In the genomic region with DNA sequence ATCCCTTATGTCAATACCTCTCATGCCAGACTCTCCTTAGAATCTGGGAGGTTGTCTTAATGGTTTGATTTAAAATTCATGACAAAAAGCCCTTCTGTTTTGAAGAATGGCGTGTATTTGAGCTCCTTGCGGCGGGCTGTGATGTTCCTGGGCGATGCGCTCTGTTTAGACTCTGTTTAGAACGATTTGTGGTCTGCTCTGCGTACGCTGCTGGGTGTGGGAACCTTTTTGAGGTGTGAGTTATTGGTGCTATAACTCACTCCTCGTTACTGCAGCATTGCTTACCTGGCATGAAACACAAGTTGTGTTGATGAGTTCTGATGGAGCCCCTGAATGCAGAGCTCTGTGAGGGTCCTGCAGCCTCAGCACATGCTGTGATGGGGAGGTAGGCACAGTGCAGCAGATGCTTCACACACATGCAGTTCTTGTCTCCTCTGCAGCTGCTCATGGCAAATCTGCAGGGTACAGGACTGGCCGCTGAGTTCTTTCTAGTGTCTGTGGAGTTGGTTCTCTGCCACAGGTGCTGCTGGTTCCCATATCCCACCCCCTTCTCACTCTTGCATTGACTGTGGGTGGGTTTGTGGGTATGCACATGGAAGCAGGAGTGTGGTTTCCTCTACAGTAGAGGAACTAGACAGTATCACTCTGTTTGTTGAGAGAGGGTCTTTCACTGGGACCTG, we compare ENCODE assay signal across 15 mouse cellular contexts. TPM values are rescaled to one million over a fixed set of nuclear protein-coding genes. Genes with fewer than 3 reads are reported as not detected.
DNase-seq lines count a peak whose midpoint lies in the region; ATAC-seq and TF ChIP-seq lines count a peak whose summit lies in the region.
"Had no signal": no experiment of that assay in that cellular context is flagged by ENCODE, and none has a peak within 500 bp of the region (broad histone marks: within the 10 kb centered on the region; RNA-seq: fewer than 3 reads in every experiment).

No protein-coding gene starts in this region.

- TF ChIP-seq EP300 in lung, postnatal 0 days (IDR thresholded peaks at IDR 0.05), result no peak

- H3K9ac ChIP-seq in hindbrain, embryonic 13.5 days, result no peak overlapping the region
- H3K9ac ChIP-seq in hindbrain, postnatal 0 days (replicated peaks; ENCODE audit: low read length), result no peak overlapping the region
- no peak overlapping the region for H3K9ac ChIP-seq in lung, postnatal 0 days (replicated peaks; ENCODE audit: low read depth)
- H3K9ac ChIP-seq in liver, embryonic 12.5 days, result no peak overlapping the region
- H3K9ac ChIP-seq: limb, embryonic 15.5 days; lung, embryonic 15.5 days had no signal

- no peak for DNase-seq in hindbrain, postnatal 0 days (ENCODE audit: low spot score)
- DNase-seq in brain, embryonic 14.5 days (ENCODE audit: low read depth), result peak; percentile 29
- DNase-seq in lung, postnatal 0 days (ENCODE audit: low spot score), result no peak
- no peak for DNase-seq in embryo, embryonic 10.5 days (ENCODE audit: low spot score)
- DNase-seq: adrenal gland, postnatal 36 days; cerebellum, adult 18-20 months; heart, postnatal 14 days; layer of hippocampus, postnatal 36 days had no signal

- H3K27ac ChIP-seq in hindbrain, embryonic 13.5 days, result peak overlapping the region; percentile 4; the same call in 1 of the 2 replicates
- H3K27ac ChIP-seq in hindbrain, postnatal 0 days, result no peak overlapping the region
- peak overlapping the region; percentile 72 for H3K27ac ChIP-seq in small intestine, adult 2 months (ENCODE audit: insufficient read depth, low read depth, low read length)
- no peak overlapping the region for H3K27ac ChIP-seq in lung, postnatal 0 days (ENCODE audit: low read length)
- H3K27ac ChIP-seq in liver, embryonic 12.5 days, result no peak overlapping the region
- H3K27ac ChIP-seq: kidney, postnatal 0 days; limb, embryonic 15.5 days; lung, embryonic 15.5 days had no signal

- no peaks in the 10 kb centered on the region for H3K27me3 ChIP-seq in hindbrain, embryonic 13.5 days
- H3K27me3 ChIP-seq in hindbrain, postnatal 0 days (ENCODE audit: insufficient read depth, low read length), result no peaks in the 10 kb centered on the region
- H3K27me3 ChIP-seq in small intestine, adult 2 months (ENCODE audit: control insufficient read depth, insufficient read depth, low read length), result no peaks in the 10 kb centered on the region
- H3K27me3 ChIP-seq in lung, postnatal 0 days (replicated peaks; ENCODE audit: insufficient read depth, low read length), result no peaks in the 10 kb centered on the region
- H3K27me3 ChIP-seq in liver, embryonic 12.5 days (replicated peaks), result no peaks in the 10 kb centered on the region
- H3K27me3 ChIP-seq: limb, embryonic 15.5 days; lung, embryonic 15.5 days had no signal

- no peak overlapping the region for H3K4me3 ChIP-seq in hindbrain, embryonic 13.5 days
- no peak overlapping the region for H3K4me3 ChIP-seq in hindbrain, postnatal 0 days (ENCODE audit: low read length)
- H3K4me3 ChIP-seq in small intestine, adult 2 months (ENCODE audit: low read depth, low read length), result no peak overlapping the region
- no peak overlapping the region for H3K4me3 ChIP-seq in lung, postnatal 0 days (ENCODE audit: low read depth, low read length)
- no peak overlapping the region for H3K4me3 ChIP-seq in liver, embryonic 12.5 days
- H3K4me3 ChIP-seq: limb, embryonic 15.5 days; lung, embryonic 15.5 days had no signal

- TF ChIP-seq CTCF in hindbrain, postnatal 0 days (IDR thresholded peaks at IDR 0.05; ENCODE audit: low read depth), result no peak
- no peak for TF ChIP-seq CTCF in brain, embryonic 14.5 days (IDR thresholded peaks at IDR 0.05; ENCODE audit: borderline replicate concordance, extremely low read depth, insufficient read depth, insufficient read length)
- TF ChIP-seq CTCF in small intestine, adult 2 months (IDR thresholded peaks at IDR 0.05; ENCODE audit: extremely low read depth, insufficient read length, insufficient replicate concordance, low read depth, low read length), result no peak
- TF ChIP-seq CTCF in lung, postnatal 0 days (IDR thresholded peaks at IDR 0.05), result no peak

- H3K4me2 ChIP-seq in hindbrain, embryonic 13.5 days, result no peak overlapping the region
- no peak overlapping the region for H3K4me2 ChIP-seq in hindbrain, postnatal 0 days (ENCODE audit: low read depth, low read length)
- H3K4me2 ChIP-seq in lung, postnatal 0 days (replicated peaks; ENCODE audit: low read depth, low read length), result no peak overlapping the region
- H3K4me2 ChIP-seq in liver, embryonic 12.5 days, result no peak overlapping the region
- H3K4me2 ChIP-seq: limb, embryonic 15.5 days; lung, embryonic 15.5 days had no signal

- peaks cover 76% of the 10 kb centered on the region for H3K4me1 ChIP-seq in hindbrain, embryonic 13.5 days (replicated peaks)
- H3K4me1 ChIP-seq in hindbrain, postnatal 0 days (ENCODE audit: insufficient read depth, low read length), result peaks cover 6% of the 10 kb centered on the region; the same call in 1 of the 2 replicates
- peaks cover 35% of the 10 kb centered on the region for H3K4me1 ChIP-seq in small intestine, adult 2 months (ENCODE audit: control insufficient read depth, insufficient read depth, insufficient read length, low read length)
- H3K4me1 ChIP-seq in lung, postnatal 0 days (ENCODE audit: insufficient read depth, low read depth, low read length), result peaks cover 5% of the 10 kb centered on the region
- H3K4me1 ChIP-seq in liver, embryonic 12.5 days, result peaks cover 67% of the 10 kb centered on the region

- H3K36me3 ChIP-seq in hindbrain, embryonic 13.5 days, result 0 out of 2 replicates have a peak, but pooled peaks cover 9% of the 10 kb centered on the region
- no peaks in the 10 kb centered on the region for H3K36me3 ChIP-seq in hindbrain, postnatal 0 days (ENCODE audit: insufficient read depth, low read length)
- peaks cover 3% of the 10 kb centered on the region; the same call in 1 of the 2 replicates for H3K36me3 ChIP-seq in small intestine, adult 2 months (ENCODE audit: control insufficient read depth, insufficient read depth, low read length)
- no peaks in the 10 kb centered on the region for H3K36me3 ChIP-seq in lung, postnatal 0 days (ENCODE audit: insufficient read depth, low read length)
- H3K36me3 ChIP-seq in liver, embryonic 12.5 days, result peaks cover 10% of the 10 kb centered on the region
- H3K36me3 ChIP-seq: lung, embryonic 15.5 days had no signal

- H3K9me3 ChIP-seq in hindbrain, embryonic 13.5 days, result no peaks in the 10 kb centered on the region
- H3K9me3 ChIP-seq in hindbrain, postnatal 0 days (ENCODE audit: low read length), result no peaks in the 10 kb centered on the region
- H3K9me3 ChIP-seq in lung, postnatal 0 days (ENCODE audit: low read length), result no peaks in the 10 kb centered on the region
- no peaks in the 10 kb centered on the region for H3K9me3 ChIP-seq in liver, embryonic 12.5 days (replicated peaks)
- H3K9me3 ChIP-seq: limb, embryonic 15.5 days; lung, embryonic 15.5 days had no signal

- 60% methylated on average over 10 of the region's 10 CpGs for WGBS in hindbrain, embryonic 13.5 days
- WGBS in hindbrain, postnatal 0 days, result 53% methylated on average over 10 of the region's 10 CpGs
- 83% methylated on average over 10 of the region's 10 CpGs for WGBS in small intestine, adult 2 months
- 76% methylated on average over 10 of the region's 10 CpGs for WGBS in lung, postnatal 0 days
- 66% methylated on average over 10 of the region's 10 CpGs for whole genome bisulfite sequencing in liver, embryonic 12.5 days (ENCODE audit: insufficient replicate concordance)

- ATAC-seq in hindbrain, embryonic 13.5 days (ENCODE audit: low FRiP score), result no peak
- no peak for ATAC-seq in hindbrain, postnatal 0 days
- ATAC-seq in CD4-positive, CD25-positive, alpha-beta regulatory T cell, adult 4 months, result peak; percentile 31
- no peak for ATAC-seq in lung, postnatal 0 days
- no peak for ATAC-seq in liver, embryonic 12.5 days

- TF ChIP-seq POLR2A in brain, embryonic 14.5 days (IDR thresholded peaks at IDR 0.05; ENCODE audit: borderline replicate concordance, extremely low read depth, insufficient read depth, insufficient read length, poor library complexity, severe bottlenecking), result no peak
- TF ChIP-seq POLR2A in small intestine, adult 2 months (IDR thresholded peaks at IDR 0.05; ENCODE audit: low read depth, low read length), result no peak

RNA-seq across cellular contexts. Expression of a gene that starts 43.4 kb away (rescaled TPM):
- 49.9 and 52.8 TPM in 2 replicates for polyA plus RNA-seq in hindbrain, embryonic 13.5 days (2015; fragmentation: Nextera tagmentation; extraction: Ambion mirVana)
- 36.5 and 77.6 TPM in 2 replicates for total RNA-seq in hindbrain, postnatal 0 days (2014; rRNA removed)
- 53.3 and 54.9 TPM in 2 replicates for polyA plus RNA-seq in hindbrain, postnatal 0 days (2015; fragmentation: Nextera tagmentation; extraction: Ambion mirVana)
- polyA plus RNA-seq in CD4-positive, CD25-positive, alpha-beta regulatory T cell, adult 4 months (2017; shearing (Covaris generic)), result 10 to 100 TPM; 18.5 to 18.7 TPM
- polyA plus RNA-seq in brain, embryonic 14.5 days (2012; rRNA removed), result 42.0 and 50.3 TPM in 2 replicates
- polyA plus RNA-seq in small intestine, adult 2 months (2012; rRNA removed), result 8.1 and 9.4 TPM in 2 replicates
- polyA plus RNA-seq in lung, postnatal 0 days (2015; fragmentation: Nextera tagmentation; extraction: Ambion mirVana), result 54.3 and 66.2 TPM in 2 replicates
- 36.6 and 37.5 TPM in 2 replicates for polyA plus RNA-seq in liver, embryonic 12.5 days (2016; fragmentation: Nextera tagmentation; extraction: Ambion mirVana)

Comparison
In these comparisons a context has a peak if more than half of its experiments do, and no peak if none do; other contexts are left out.
1. H3K27ac ChIP-seq: peak in hindbrain, embryonic 13.5 days (single experiment) and small intestine, adult 2 months (single experiment); none in hindbrain, postnatal 0 days (single experiment), lung, postnatal 0 days (single experiment) and liver, embryonic 12.5 days (single experiment).